Mouse (Mus musculus): ENCODE measurements at regions not wholly inside any gene's neighbourhood (a gene's known extent, or its start where the extent isn't known, plus 50 kb on each side); places are given as distances from the start of the nearest gene placed in this dataset.

- DNase-seq, result no peak
- Histone ChIP-seq H3K4me3 (replicated peaks; ENCODE audit: insufficient read depth, low read depth, low read length) (no peak overlapping the region), H3K4me1 (ENCODE audit: control insufficient read depth, insufficient read depth, low read length) (no peaks in the 10 kb centered on the region), H3K27ac (ENCODE audit: insufficient read depth, low read length) (no peak overlapping the region), H3K27me3 (ENCODE audit: control insufficient read depth, insufficient read depth, low read length) (no peaks in the 10 kb centered on the region)
- TF ChIP-seq POLR2A (IDR thresholded peaks at IDR 0.05; ENCODE audit: borderline replicate concordance, insufficient read depth, low read length), result no peak
- TF ChIP-seq CTCF (IDR thresholded peaks at IDR 0.05; ENCODE audit: borderline replicate concordance, insufficient read depth, low read depth, low read length), result no peak
Observed at GRCm38 (mm10) chr1:10872266-10872665, 541.6 kb upstream of the A830018L16Rik start.

- 59% methylated on average over 2 of the region's 2 CpGs for WGBS
- TF ChIP-seq POLR2A (IDR thresholded peaks at IDR 0.05; ENCODE audit: borderline replicate concordance, insufficient read depth, low read length) (no peak), CTCF (IDR thresholded peaks at IDR 0.05; ENCODE audit: borderline replicate concordance, insufficient read depth, low read depth, low read length) (no peak)
- no peak for DNase-seq
- Histone ChIP-seq H3K27me3 (ENCODE audit: control insufficient read depth, insufficient read depth, low read length) (no peaks in the 10 kb centered on the region), H3K4me3 (replicated peaks; ENCODE audit: insufficient read depth, low read depth, low read length) (no peak overlapping the region), H3K27ac (ENCODE audit: insufficient read depth, low read length) (no peak overlapping the region), H3K4me1 (ENCODE audit: control insufficient read depth, insufficient read depth, low read length) (no peaks in the 10 kb centered on the region)
Observed at GRCm38 (mm10) chr1:10872726-10873125, 541.2 kb upstream of the A830018L16Rik start.

GRCm38 (mm10) chr1:10877391-10878170 lies 536.3 kb upstream of the A830018L16Rik start:
- Histone ChIP-seq H3K27me3 (ENCODE audit: control insufficient read depth, insufficient read depth, low read length) (no peaks in the 10 kb centered on the region), H3K4me3 (replicated peaks; ENCODE audit: insufficient read depth, low read depth, low read length) (no peak overlapping the region), H3K4me1 (ENCODE audit: control insufficient read depth, insufficient read depth, low read length) (no peaks in the 10 kb centered on the region), H3K27ac (ENCODE audit: insufficient read depth, low read length) (no peak overlapping the region)
- 34% methylated on average over 2 of the region's 2 CpGs for WGBS
- DNase-seq, result no peak
- TF ChIP-seq CTCF (IDR thresholded peaks at IDR 0.05; ENCODE audit: borderline replicate concordance, insufficient read depth, low read depth, low read length), result no peak
- TF ChIP-seq POLR2A (IDR thresholded peaks at IDR 0.05; ENCODE audit: borderline replicate concordance, insufficient read depth, low read length), result no peak

GRCm38 (mm10) chr1:10878221-10878760 lies 535.6 kb upstream of the A830018L16Rik start:
- no peaks in the 10 kb centered on the region for H3K27me3 ChIP-seq (ENCODE audit: control insufficient read depth, insufficient read depth, low read length)
- H3K4me3 ChIP-seq (replicated peaks; ENCODE audit: insufficient read depth, low read depth, low read length), result no peak overlapping the region
- 86% methylated on average over 3 of the region's 3 CpGs for WGBS
- TF ChIP-seq CTCF (IDR thresholded peaks at IDR 0.05; ENCODE audit: borderline replicate concordance, insufficient read depth, low read depth, low read length), result no peak
- no peak for TF ChIP-seq POLR2A (IDR thresholded peaks at IDR 0.05; ENCODE audit: borderline replicate concordance, insufficient read depth, low read length)
- no peak overlapping the region for H3K27ac ChIP-seq (ENCODE audit: insufficient read depth, low read length)
- DNase-seq, result no peak
- H3K4me1 ChIP-seq (ENCODE audit: control insufficient read depth, insufficient read depth, low read length), result no peaks in the 10 kb centered on the region

- no peak for DNase-seq
Observed at GRCm38 (mm10) chr1:10880026-10880727, 533.7 kb upstream of the A830018L16Rik start.

GRCm38 (mm10) chr1:10898806-10899205 lies 515.1 kb upstream of the A830018L16Rik start:
- WGBS, result 66% methylated on average over 2 of the region's 2 CpGs
- no peaks in the 10 kb centered on the region for H3K27me3 ChIP-seq (ENCODE audit: control insufficient read depth, insufficient read depth, low read length)
- TF ChIP-seq CTCF (IDR thresholded peaks at IDR 0.05; ENCODE audit: borderline replicate concordance, insufficient read depth, low read depth, low read length) (no peak), POLR2A (IDR thresholded peaks at IDR 0.05; ENCODE audit: borderline replicate concordance, insufficient read depth, low read length) (no peak)
- no peak for DNase-seq
- H3K4me3 ChIP-seq (replicated peaks; ENCODE audit: insufficient read depth, low read depth, low read length), result no peak overlapping the region
- H3K27ac ChIP-seq (ENCODE audit: insufficient read depth, low read length), result no peak overlapping the region
- H3K4me1 ChIP-seq (ENCODE audit: control insufficient read depth, insufficient read depth, low read length), result no peaks in the 10 kb centered on the region

More at GRCm38 (mm10) chr1:10880026-10880727, 533.7 kb upstream of the A830018L16Rik start:
- no peak for TF ChIP-seq POLR2A (IDR thresholded peaks at IDR 0.05; ENCODE audit: borderline replicate concordance, insufficient read depth, low read length)
- no peak for TF ChIP-seq CTCF (IDR thresholded peaks at IDR 0.05; ENCODE audit: borderline replicate concordance, insufficient read depth, low read depth, low read length)
- H3K4me1 ChIP-seq (ENCODE audit: control insufficient read depth, insufficient read depth, low read length), result no peaks in the 10 kb centered on the region
- H3K27ac ChIP-seq (ENCODE audit: insufficient read depth, low read length), result no peak overlapping the region
- no peak overlapping the region for H3K4me3 ChIP-seq (replicated peaks; ENCODE audit: insufficient read depth, low read depth, low read length)
- no peaks in the 10 kb centered on the region for H3K27me3 ChIP-seq (ENCODE audit: control insufficient read depth, insufficient read depth, low read length)
- WGBS, result 77% methylated on average over 12 of the region's 12 CpGs

GRCm38 (mm10) chr1:10902721-10903120 lies 511.2 kb upstream of the A830018L16Rik start:
- TF ChIP-seq CTCF (IDR thresholded peaks at IDR 0.05; ENCODE audit: borderline replicate concordance, insufficient read depth, low read depth, low read length), result no peak
- no peak for TF ChIP-seq POLR2A (IDR thresholded peaks at IDR 0.05; ENCODE audit: borderline replicate concordance, insufficient read depth, low read length)
- Histone ChIP-seq H3K4me3 (replicated peaks; ENCODE audit: insufficient read depth, low read depth, low read length) (no peak overlapping the region), H3K4me1 (ENCODE audit: control insufficient read depth, insufficient read depth, low read length) (no peaks in the 10 kb centered on the region), H3K27me3 (ENCODE audit: control insufficient read depth, insufficient read depth, low read length) (no peaks in the 10 kb centered on the region), H3K27ac (ENCODE audit: insufficient read depth, low read length) (no peak overlapping the region)
- WGBS, result 65% methylated on average over 1 of the region's 1 CpGs
- no peak for DNase-seq
